Mouse (Mus musculus) thymus, postnatal 4 days (tissue): ENCODE data around the gene Vmn2r120.
"Not testable (repeated sequence)": the region's sequence is repeated elsewhere in the genome, so short reads cannot be mapped to it uniquely, and the experiment has no call there.

ENCODE experiments used
- DNase-seq: peaks from one replicate; pipeline ENCODE4 v3.0.0; 2021

Gene Vmn2r120

GRCm38 (mm10) chr17:57545405-57545804 lies at the start of gene Vmn2r120:
Gene Vmn2r120 (minus strand): TSS chr17:57545505.
- DNase-seq, result no peak

DNA sequence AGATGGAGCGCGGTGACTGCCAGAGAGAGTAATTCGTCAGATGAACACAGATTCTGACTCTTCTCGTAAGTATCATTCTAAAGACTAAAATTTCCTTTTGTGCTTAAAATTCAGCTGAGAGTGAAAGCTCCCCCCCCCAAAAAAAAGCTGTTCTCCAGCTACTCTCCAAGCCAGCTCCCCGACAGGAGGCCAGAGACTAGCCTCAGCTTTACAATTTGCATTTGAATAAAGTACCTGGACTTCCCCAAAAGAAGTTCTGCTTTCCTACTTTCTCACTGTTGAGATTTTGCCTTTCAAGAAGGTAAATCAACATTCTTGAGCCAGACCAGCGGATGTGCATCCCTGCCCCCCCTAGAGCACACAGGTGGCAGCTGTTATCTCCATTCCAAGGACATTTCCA lies 42.0 kb upstream of the Vmn2r120 start:
- not testable (repeated sequence) for DNase-seq

DNA sequence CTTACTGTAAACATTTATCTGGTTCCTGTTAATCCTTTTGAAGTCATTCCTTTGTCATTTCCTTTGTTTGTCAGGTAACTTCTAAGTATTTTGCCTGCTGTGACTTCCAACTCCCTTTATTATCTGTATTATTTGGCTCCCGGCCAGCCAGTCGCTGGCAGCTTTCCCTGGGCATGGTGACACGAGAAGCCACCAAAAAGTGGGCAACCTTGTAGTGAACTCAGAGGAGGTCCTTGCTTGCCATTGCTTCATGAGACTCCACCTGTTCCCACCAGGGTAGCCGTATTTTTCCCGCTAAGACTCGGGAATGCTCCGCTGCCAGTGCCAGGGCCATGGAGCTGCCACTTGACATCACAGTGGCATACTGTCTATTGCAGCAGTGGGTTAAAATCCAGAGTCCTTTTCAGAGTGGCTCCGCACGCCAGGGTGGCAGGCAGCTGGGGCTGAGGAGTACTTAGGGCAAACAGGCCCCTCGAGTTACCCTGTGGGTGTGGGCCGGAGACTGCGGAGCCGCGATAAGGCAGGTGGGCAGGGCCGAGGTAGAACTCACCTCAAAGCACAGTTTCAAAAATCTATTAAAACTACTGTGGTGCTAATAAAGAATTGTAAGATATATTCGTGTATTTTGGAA lies 28.9 kb upstream of the Vmn2r120 start:
- no peak for DNase-seq
